Mouse (Mus musculus) thymus, postnatal 36 days (tissue): ENCODE measurements around the gene Ildr1.

Experiments
- DNase-seq, 2 experiments: peaks; one replicate each; pipeline ENCODE4 v3.0.0; 2022; ENCODE audit warnings: mixed read lengths in 2 of 2

The Ildr1 gene

DNA sequence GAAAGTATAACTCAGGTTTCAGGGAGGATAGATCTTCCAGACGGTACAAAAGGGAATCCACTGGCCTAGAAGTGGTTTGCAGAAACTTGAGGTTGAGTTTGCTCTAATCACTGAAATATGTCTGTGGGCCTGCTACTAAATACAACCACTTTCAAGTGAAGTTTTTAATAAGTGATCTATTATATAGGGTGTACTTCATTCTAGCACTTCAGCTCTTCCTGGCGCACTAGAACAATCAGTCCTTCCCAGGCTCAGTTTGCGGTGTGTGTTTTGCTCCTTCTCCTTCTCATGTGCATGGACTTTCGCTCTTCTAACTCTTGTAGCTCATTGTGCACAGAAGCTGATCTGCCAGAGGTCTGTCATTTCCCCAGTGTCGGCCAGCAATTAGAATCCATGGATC is 79.2 kb downstream of the Ildr1 start:
- DNase-seq: no peak

DNA sequence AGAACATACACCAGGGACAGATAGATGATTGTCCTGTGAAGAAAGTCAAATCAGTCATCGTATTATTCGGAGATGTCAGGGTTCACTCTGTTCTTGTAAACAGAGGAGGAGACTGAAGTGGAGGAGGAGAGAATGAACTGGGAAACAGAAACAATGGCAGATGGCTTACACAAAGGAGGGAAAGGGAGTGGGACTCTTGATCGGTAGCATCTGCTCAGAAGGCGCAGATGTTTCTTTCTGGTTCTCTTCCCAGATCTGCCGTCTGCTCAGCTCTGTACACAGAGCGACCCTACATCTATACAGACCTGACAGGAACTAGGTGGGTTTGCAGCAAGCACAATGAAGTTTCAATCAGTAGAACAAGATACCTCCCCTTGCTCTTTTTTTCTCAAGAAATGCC is 81.9 kb downstream of the Ildr1 start:
- no peak for DNase-seq
